Mouse (Mus musculus): ENCODE measurements around the gene Naa16. TPM values are rescaled to one million over a fixed set of nuclear protein-coding genes. Genes with fewer than 3 reads are reported as not detected.

Naa16 gene
- polyA plus RNA-seq, 1 experiment: 7.7 TPM

GRCm38 (mm10) chr14:79303150-79303549 lies 87.4 kb downstream of the Naa16 start:
- no peak for TF ChIP-seq POLR2A (IDR thresholded peaks at IDR 0.05; ENCODE audit: control insufficient read depth, extremely low read depth, insufficient read depth, low read length, poor library complexity)
- TF ChIP-seq CTCF (IDR thresholded peaks at IDR 0.05; ENCODE audit: borderline replicate concordance, control insufficient read depth, extremely low read depth, insufficient read depth, low read length, poor library complexity): no peak
- H3K27ac ChIP-seq (ENCODE audit: control insufficient read depth, insufficient read depth, low read length): no peak overlapping the region
- peaks cover 14% of the 10 kb centered on the region for H3K36me3 ChIP-seq (ENCODE audit: control insufficient read depth, insufficient read depth, low read length)
- WGBS: 93% methylated on average over 2 of the region's 2 CpGs
- H3K27me3 ChIP-seq (ENCODE audit: control insufficient read depth, insufficient read depth, low read length): no peaks in the 10 kb centered on the region
- peaks cover 8% of the 10 kb centered on the region for H3K4me1 ChIP-seq (replicated peaks; ENCODE audit: control insufficient read depth, insufficient read depth, low read length)
- H3K4me3 ChIP-seq (ENCODE audit: control insufficient read depth, insufficient read depth, low read length): no peak overlapping the region
- DNase-seq: no peak

- TF ChIP-seq POLR2A (IDR thresholded peaks at IDR 0.05; ENCODE audit: control insufficient read depth, extremely low read depth, insufficient read depth, low read length, poor library complexity): peak; percentile 98
- peak; percentile 88 for TF ChIP-seq CTCF (IDR thresholded peaks at IDR 0.05; ENCODE audit: borderline replicate concordance, control insufficient read depth, extremely low read depth, insufficient read depth, low read length, poor library complexity)
- Histone ChIP-seq H3K27ac (ENCODE audit: control insufficient read depth, insufficient read depth, low read length) (peak within 1 kb of the TSS; percentile 56), H3K27me3 (ENCODE audit: control insufficient read depth, insufficient read depth, low read length) (no peaks in the 10 kb centered on the region), H3K4me1 (replicated peaks; ENCODE audit: control insufficient read depth, insufficient read depth, low read length) (peaks cover 15% of the 10 kb centered on the region), H3K36me3 (ENCODE audit: control insufficient read depth, insufficient read depth, low read length) (peaks cover 24% of the 10 kb centered on the region), H3K4me3 (ENCODE audit: control insufficient read depth, insufficient read depth, low read length) (peak within 1 kb of the TSS; percentile 74)
- WGBS: 0% methylated on average over 34 of the region's 34 CpGs
- peak; percentile 99 for DNase-seq
Measured at GRCm38 (mm10) chr14:79301466-79301875, 89.1 kb downstream of the Naa16 start, which contains the start of gene Rgcc. Gene Rgcc, minus strand, starts transcription at chr14:79301645.

- WGBS: under 1% methylated on average over 52 of the region's 52 CpGs
- H3K27me3 ChIP-seq (ENCODE audit: control insufficient read depth, insufficient read depth, low read length): no peaks in the 10 kb centered on the region
- peaks cover 29% of the 10 kb centered on the region for H3K36me3 ChIP-seq (ENCODE audit: control insufficient read depth, insufficient read depth, low read length)
- H3K4me1 ChIP-seq (replicated peaks; ENCODE audit: control insufficient read depth, insufficient read depth, low read length): peaks cover 21% of the 10 kb centered on the region
- H3K27ac ChIP-seq (ENCODE audit: control insufficient read depth, insufficient read depth, low read length): peak overlapping the region; percentile 56
- H3K4me3 ChIP-seq (ENCODE audit: control insufficient read depth, insufficient read depth, low read length): peak overlapping the region; percentile 74
- DNase-seq: peak; percentile 54
- no peak for TF ChIP-seq CTCF (IDR thresholded peaks at IDR 0.05; ENCODE audit: borderline replicate concordance, control insufficient read depth, extremely low read depth, insufficient read depth, low read length, poor library complexity)
- TF ChIP-seq POLR2A (IDR thresholded peaks at IDR 0.05; ENCODE audit: control insufficient read depth, extremely low read depth, insufficient read depth, low read length, poor library complexity): peak; percentile 38; the same call in 1 of the 2 replicates
Measured at GRCm38 (mm10) chr14:79300641-79301350, 89.8 kb downstream of the Naa16 start.

GRCm38 (mm10) chr14:79299796-79300195 lies 90.8 kb downstream of the Naa16 start:
- Histone ChIP-seq H3K36me3 (ENCODE audit: control insufficient read depth, insufficient read depth, low read length) (peaks cover 35% of the 10 kb centered on the region), H3K4me3 (ENCODE audit: control insufficient read depth, insufficient read depth, low read length) (peak overlapping the region; percentile 74), H3K27me3 (ENCODE audit: control insufficient read depth, insufficient read depth, low read length) (no peaks in the 10 kb centered on the region), H3K4me1 (replicated peaks; ENCODE audit: control insufficient read depth, insufficient read depth, low read length) (peaks cover 27% of the 10 kb centered on the region), H3K27ac (ENCODE audit: control insufficient read depth, insufficient read depth, low read length) (peak overlapping the region; percentile 56)
- DNase-seq: no peak
- 28% methylated on average over 6 of the region's 6 CpGs for WGBS
- TF ChIP-seq POLR2A (IDR thresholded peaks at IDR 0.05; ENCODE audit: control insufficient read depth, extremely low read depth, insufficient read depth, low read length, poor library complexity): no peak
- TF ChIP-seq CTCF (IDR thresholded peaks at IDR 0.05; ENCODE audit: borderline replicate concordance, control insufficient read depth, extremely low read depth, insufficient read depth, low read length, poor library complexity): no peak

GRCm38 (mm10) chr14:79299230-79299629 lies 91.3 kb downstream of the Naa16 start:
- DNase-seq: no peak
- Histone ChIP-seq H3K4me1 (replicated peaks; ENCODE audit: control insufficient read depth, insufficient read depth, low read length) (peaks cover 28% of the 10 kb centered on the region), H3K27me3 (ENCODE audit: control insufficient read depth, insufficient read depth, low read length) (no peaks in the 10 kb centered on the region), H3K4me3 (ENCODE audit: control insufficient read depth, insufficient read depth, low read length) (peak overlapping the region; percentile 38), H3K36me3 (ENCODE audit: control insufficient read depth, insufficient read depth, low read length) (peaks cover 35% of the 10 kb centered on the region), H3K27ac (ENCODE audit: control insufficient read depth, insufficient read depth, low read length) (peak overlapping the region; percentile 22)
- WGBS: 43% methylated on average over 4 of the region's 4 CpGs
- no peak for TF ChIP-seq POLR2A (IDR thresholded peaks at IDR 0.05; ENCODE audit: control insufficient read depth, extremely low read depth, insufficient read depth, low read length, poor library complexity)
- TF ChIP-seq CTCF (IDR thresholded peaks at IDR 0.05; ENCODE audit: borderline replicate concordance, control insufficient read depth, extremely low read depth, insufficient read depth, low read length, poor library complexity): no peak

- WGBS: 25% methylated on average over 7 of the region's 7 CpGs
- Histone ChIP-seq H3K27me3 (ENCODE audit: control insufficient read depth, insufficient read depth, low read length) (no peaks in the 10 kb centered on the region), H3K27ac (ENCODE audit: control insufficient read depth, insufficient read depth, low read length) (no peak overlapping the region; the same call in 1 of the 2 replicates), H3K4me1 (replicated peaks; ENCODE audit: control insufficient read depth, insufficient read depth, low read length) (peaks cover 31% of the 10 kb centered on the region), H3K36me3 (ENCODE audit: control insufficient read depth, insufficient read depth, low read length) (peaks cover 35% of the 10 kb centered on the region), H3K4me3 (ENCODE audit: control insufficient read depth, insufficient read depth, low read length) (peak overlapping the region; percentile 4; the same call in 1 of the 2 replicates)
- TF ChIP-seq CTCF (IDR thresholded peaks at IDR 0.05; ENCODE audit: borderline replicate concordance, control insufficient read depth, extremely low read depth, insufficient read depth, low read length, poor library complexity): no peak
- TF ChIP-seq POLR2A (IDR thresholded peaks at IDR 0.05; ENCODE audit: control insufficient read depth, extremely low read depth, insufficient read depth, low read length, poor library complexity): no peak
- no peak for DNase-seq
Measured at GRCm38 (mm10) chr14:79298314-79298992, 92.1 kb downstream of the Naa16 start.

Measured in thymus, adult 2 months (tissue).